Mouse (Mus musculus): Measurements from ENCODE around the gene Abcc1.

Abcc1 gene

GRCm38 (mm10) chr16:14411156-14411555 lies 49.8 kb downstream of the Abcc1 start:
- Histone ChIP-seq H3K4me3 (replicated peaks; ENCODE audit: low read length) (no peak overlapping the region), H3K9me3 (ENCODE audit: low read length) (no peaks in the 10 kb centered on the region)
- TF ChIP-seq NANOG (IDR thresholded peaks at IDR 0.05; ENCODE audit: borderline replicate concordance, low read length) (no peak), CTCF (conservative IDR thresholded peaks at IDR 0.05; ENCODE audit: low read length) (no peak), POU5F1 (IDR thresholded peaks at IDR 0.05; ENCODE audit: borderline replicate concordance, low read length) (no peak)

GRCm38 (mm10) chr16:14412551-14412950 lies 51.2 kb downstream of the Abcc1 start:
- Histone ChIP-seq H3K4me1 (replicated peaks; ENCODE audit: low read depth, low read length) (0 out of 2 replicates have a peak, but pooled peaks cover 5% of the 10 kb centered on the region), H3K36me3 (ENCODE audit: insufficient read depth, low read length) (peaks cover 76% of the 10 kb centered on the region), H3K27me3 (ENCODE audit: insufficient read depth, low read length) (no peaks in the 10 kb centered on the region), H3K9me3 (ENCODE audit: low read length) (no peaks in the 10 kb centered on the region), H3K4me3 (replicated peaks; ENCODE audit: low read length) (no peak overlapping the region)
- TF ChIP-seq POU5F1 (IDR thresholded peaks at IDR 0.05; ENCODE audit: borderline replicate concordance, low read length) (no peak), CTCF (conservative IDR thresholded peaks at IDR 0.05; ENCODE audit: low read length) (no peak), NANOG (IDR thresholded peaks at IDR 0.05; ENCODE audit: borderline replicate concordance, low read length) (no peak)

More at GRCm38 (mm10) chr16:14411156-14411555, 49.8 kb downstream of the Abcc1 start:
- Histone ChIP-seq H3K36me3 (ENCODE audit: insufficient read depth, low read length) (peaks cover 83% of the 10 kb centered on the region), H3K4me1 (replicated peaks; ENCODE audit: low read depth, low read length) (0 out of 2 replicates have a peak, but pooled peaks cover 5% of the 10 kb centered on the region), H3K27me3 (ENCODE audit: insufficient read depth, low read length) (no peaks in the 10 kb centered on the region)

GRCm38 (mm10) chr16:14415206-14415605 lies 53.8 kb downstream of the Abcc1 start:
- H3K4me1 ChIP-seq (replicated peaks; ENCODE audit: low read depth, low read length), result 0 out of 2 replicates have a peak, but pooled peaks cover 3% of the 10 kb centered on the region
- TF ChIP-seq NANOG (IDR thresholded peaks at IDR 0.05; ENCODE audit: borderline replicate concordance, low read length) (no peak), CTCF (conservative IDR thresholded peaks at IDR 0.05; ENCODE audit: low read length) (no peak), POU5F1 (IDR thresholded peaks at IDR 0.05; ENCODE audit: borderline replicate concordance, low read length) (no peak)
- peaks cover 78% of the 10 kb centered on the region for H3K36me3 ChIP-seq (ENCODE audit: insufficient read depth, low read length)

GRCm38 (mm10) chr16:14416957-14417618 lies 55.7 kb downstream of the Abcc1 start:
- Histone ChIP-seq H3K36me3 (ENCODE audit: insufficient read depth, low read length) (peaks cover 71% of the 10 kb centered on the region), H3K27me3 (ENCODE audit: insufficient read depth, low read length) (no peaks in the 10 kb centered on the region), H3K4me1 (replicated peaks; ENCODE audit: low read depth, low read length) (0 out of 2 replicates have a peak, but pooled peaks cover 3% of the 10 kb centered on the region), H3K9me3 (ENCODE audit: low read length) (no peaks in the 10 kb centered on the region), H3K4me3 (replicated peaks; ENCODE audit: low read length) (no peak overlapping the region)
- TF ChIP-seq NANOG (IDR thresholded peaks at IDR 0.05; ENCODE audit: borderline replicate concordance, low read length) (no peak), CTCF (conservative IDR thresholded peaks at IDR 0.05; ENCODE audit: low read length) (no peak), POU5F1 (IDR thresholded peaks at IDR 0.05; ENCODE audit: borderline replicate concordance, low read length) (no peak)

More at GRCm38 (mm10) chr16:14415206-14415605, 53.8 kb downstream of the Abcc1 start:
- Histone ChIP-seq H3K9me3 (ENCODE audit: low read length) (no peaks in the 10 kb centered on the region), H3K27me3 (ENCODE audit: insufficient read depth, low read length) (no peaks in the 10 kb centered on the region), H3K4me3 (replicated peaks; ENCODE audit: low read length) (no peak overlapping the region)

- 0 out of 2 replicates have a peak, but pooled peaks cover 2% of the 10 kb centered on the region for H3K4me1 ChIP-seq (replicated peaks; ENCODE audit: low read depth, low read length)
- no peak overlapping the region for H3K4me3 ChIP-seq (replicated peaks; ENCODE audit: low read length)
- H3K9me3 ChIP-seq (ENCODE audit: low read length), result no peaks in the 10 kb centered on the region
Observed at GRCm38 (mm10) chr16:14420496-14421132, 59.3 kb downstream of the Abcc1 start.

GRCm38 (mm10) chr16:14422081-14422480 lies 60.7 kb downstream of the Abcc1 start:
- Histone ChIP-seq H3K9me3 (ENCODE audit: low read length) (peaks cover 7% of the 10 kb centered on the region; the same call in 1 of the 2 replicates), H3K4me1 (replicated peaks; ENCODE audit: low read depth, low read length) (no peaks in the 10 kb centered on the region), H3K4me3 (replicated peaks; ENCODE audit: low read length) (no peak overlapping the region), H3K27me3 (ENCODE audit: insufficient read depth, low read length) (no peaks in the 10 kb centered on the region), H3K36me3 (ENCODE audit: insufficient read depth, low read length) (peaks cover 45% of the 10 kb centered on the region)
- TF ChIP-seq CTCF (conservative IDR thresholded peaks at IDR 0.05; ENCODE audit: low read length), result no peak
- TF ChIP-seq POU5F1 (IDR thresholded peaks at IDR 0.05; ENCODE audit: borderline replicate concordance, low read length), result no peak
- no peak for TF ChIP-seq NANOG (IDR thresholded peaks at IDR 0.05; ENCODE audit: borderline replicate concordance, low read length)

More at GRCm38 (mm10) chr16:14420496-14421132, 59.3 kb downstream of the Abcc1 start:
- TF ChIP-seq CTCF (conservative IDR thresholded peaks at IDR 0.05; ENCODE audit: low read length) (no peak), POU5F1 (IDR thresholded peaks at IDR 0.05; ENCODE audit: borderline replicate concordance, low read length) (no peak), NANOG (IDR thresholded peaks at IDR 0.05; ENCODE audit: borderline replicate concordance, low read length) (no peak)
- no peaks in the 10 kb centered on the region for H3K27me3 ChIP-seq (ENCODE audit: insufficient read depth, low read length)
- H3K36me3 ChIP-seq (ENCODE audit: insufficient read depth, low read length), result peaks cover 57% of the 10 kb centered on the region

GRCm38 (mm10) chr16:14429371-14429770 lies 68.0 kb downstream of the Abcc1 start:
- Histone ChIP-seq H3K27me3 (ENCODE audit: insufficient read depth, low read length) (no peaks in the 10 kb centered on the region), H3K4me1 (replicated peaks; ENCODE audit: low read depth, low read length) (0 out of 2 replicates have a peak, but pooled peaks cover 4% of the 10 kb centered on the region), H3K36me3 (ENCODE audit: insufficient read depth, low read length) (peaks cover 49% of the 10 kb centered on the region), H3K4me3 (replicated peaks; ENCODE audit: low read length) (no peak overlapping the region), H3K9me3 (ENCODE audit: low read length) (peaks cover 32% of the 10 kb centered on the region)
- TF ChIP-seq POU5F1 (IDR thresholded peaks at IDR 0.05; ENCODE audit: borderline replicate concordance, low read length), result no peak
- TF ChIP-seq NANOG (IDR thresholded peaks at IDR 0.05; ENCODE audit: borderline replicate concordance, low read length), result no peak
- TF ChIP-seq CTCF (conservative IDR thresholded peaks at IDR 0.05; ENCODE audit: low read length), result no peak

- Histone ChIP-seq H3K4me1 (replicated peaks; ENCODE audit: low read depth, low read length) (0 out of 2 replicates have a peak, but pooled peaks cover 4% of the 10 kb centered on the region), H3K27me3 (ENCODE audit: insufficient read depth, low read length) (no peaks in the 10 kb centered on the region), H3K9me3 (ENCODE audit: low read length) (peaks cover 16% of the 10 kb centered on the region), H3K36me3 (ENCODE audit: insufficient read depth, low read length) (peaks cover 73% of the 10 kb centered on the region), H3K4me3 (replicated peaks; ENCODE audit: low read length) (no peak overlapping the region)
- TF ChIP-seq CTCF (conservative IDR thresholded peaks at IDR 0.05; ENCODE audit: low read length), result no peak
- TF ChIP-seq NANOG (IDR thresholded peaks at IDR 0.05; ENCODE audit: borderline replicate concordance, low read length), result no peak
- TF ChIP-seq POU5F1 (IDR thresholded peaks at IDR 0.05; ENCODE audit: borderline replicate concordance, low read length), result no peak
Observed at GRCm38 (mm10) chr16:14432996-14433395, 71.6 kb downstream of the Abcc1 start.
